Mouse (Mus musculus): ENCODE data around the gene Ssxb9.
"Not testable (repeated sequence)": the region's sequence is repeated elsewhere in the genome, so short reads cannot be mapped to it uniquely, and the experiment has no call there.

- TF ChIP-seq CTCF, POLR2A (IDR thresholded peaks at IDR 0.05; ENCODE audit: extremely low read depth, insufficient read depth, low read length): not testable (repeated sequence)
Measured at GRCm38 (mm10) chrX:8413005-8413404, 46.2 kb downstream of the Ssxb9 start, which contains the start of gene Ssxb1.

All from cortical plate, adult 2 months (tissue).